ENCODE assay signal across 11 mouse cellular contexts in the genomic region with DNA sequence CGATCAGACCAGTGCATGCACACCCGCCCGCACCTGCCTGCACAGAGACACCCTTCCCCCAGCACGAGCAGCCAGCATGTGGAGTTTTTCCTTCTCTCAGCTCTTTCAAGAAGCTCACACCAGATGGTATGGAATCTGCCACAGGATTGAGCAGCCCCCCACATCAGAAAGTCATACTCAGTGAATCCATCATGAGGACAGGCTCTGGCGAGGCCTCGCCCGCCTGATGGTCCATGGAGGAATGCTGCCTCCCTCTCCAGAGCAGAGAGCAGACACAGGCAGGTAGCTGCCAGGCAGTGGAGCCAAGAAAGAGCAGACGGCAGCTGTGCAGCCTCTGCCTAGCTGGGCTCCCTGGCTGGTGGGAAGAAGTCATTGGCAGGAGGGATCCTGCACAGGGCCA. TPM values are rescaled to one million over a fixed set of nuclear protein-coding genes. Genes with fewer than 3 reads are reported as not detected.
DNase-seq lines count a peak whose midpoint lies in the region; ATAC-seq lines count a peak whose summit lies in the region.
"Had no signal": no experiment of that assay in that cellular context is flagged by ENCODE, and none has a peak within 500 bp of the region (broad histone marks: within the 10 kb centered on the region; RNA-seq: fewer than 3 reads in every experiment).

No protein-coding gene starts in this region.

- intact Hi-C loops in left cerebral cortex, postnatal 36 days (cut with DNase I): no loop called here

- DNase-seq in cerebellum, postnatal 14 days: peak; percentile 48 to 65
- DNase-seq in NIH3T3 (ENCODE audit: low read depth): peak; percentile 52
- DNase-seq in layer of hippocampus, adult 11-12 months (ENCODE audit: low spot score): peak; percentile 60
- peak; percentile 53 to 66 for DNase-seq in left cerebral cortex, postnatal 36 days (ENCODE audit: low spot score in 2 of 2)
- no peak for DNase-seq in lung, postnatal 4 days
- no peak for DNase-seq in heart, adult 8-10 months (ENCODE audit: low spot score)
- DNase-seq in lung, postnatal 14 days: no peak
- DNase-seq: cerebellum, adult 11 months; liver, embryonic 13.5 days had no signal

- no peak for ATAC-seq in cerebellum, adult (ENCODE audit: insufficient number of reproducible peaks, low FRiP score, low TSS enrichment)
- ATAC-seq: intestine, postnatal 0 days had no signal

RNA-seq across cellular contexts. Expression of gene Zfand3, which starts 11.0 kb away (rescaled TPM):
- total RNA-seq in left cerebral cortex, postnatal 36 days (2021): 100 to 1,000 TPM; 107 to 120 TPM
- total RNA-seq in heart, adult 8-10 months (2022): 100 to 1,000 TPM; 132 to 150 (median 148) TPM

RNA-seq across cellular contexts. Expression of gene Mdga1, which starts 23.6 kb away (rescaled TPM):
- total RNA-seq in left cerebral cortex, postnatal 36 days (2021): 10 to 100 TPM; 21.1 to 37.0 TPM
- 10 to 100 TPM; 15.6 to 17.3 (median 16.4) TPM for total RNA-seq in heart, adult 8-10 months (2022)

Comparison
In these comparisons a context has a peak if more than half of its experiments do, and no peak if none do; other contexts are left out.
1. DNase-seq: peak in cerebellum, postnatal 14 days (2 of 2), NIH3T3 (single experiment), layer of hippocampus, adult 11-12 months (single experiment) and left cerebral cortex, postnatal 36 days (2 of 2); none in lung, postnatal 4 days (0 of 2), heart, adult 8-10 months (single experiment) and lung, postnatal 14 days (single experiment).